Mouse (Mus musculus) liver, embryonic 11.5 days (tissue): ENCODE measurements around the gene Cfap97. TPM values are rescaled to one million over a fixed set of nuclear protein-coding genes. Genes with fewer than 3 reads are reported as not detected.

Experiments used
- ATAC-seq: fragments of 200-750 bp; cut with Nextera tagmentation; replicated peaks from 2 replicates; pipeline ENCODE4 v1.8.0; 2017; ENCODE audit warnings: moderate number of reproducible peaks, mild to moderate bottlenecking, moderate TSS enrichment, moderate library complexity; ENCODE audit not compliant: low FRiP score
- DNase-seq: peaks from one replicate; pipeline ENCODE4 v3.0.0-alpha.2; 2017; ENCODE audit warnings: low spot score
- H3K27ac ChIP-seq: fragments of 300-500 bp; sonication (generic); 2 replicates; pipeline ENCODE4 v1.5.1; 2014; ENCODE audit warnings: mild to moderate bottlenecking, low read depth, low read length, control low read depth
- H3K27me3 ChIP-seq: fragments of 300-500 bp; sonication (generic); replicated peaks from 2 replicates; pipeline ENCODE4 v1.6.1; 2014; ENCODE audit warnings: low read length, mixed read lengths; ENCODE audit not compliant: control insufficient read depth, insufficient read depth
- H3K36me3 ChIP-seq: fragments of 300-500 bp; sonication (generic); 2 replicates; pipeline ENCODE4 v1.6.1; 2014; ENCODE audit warnings: mild to moderate bottlenecking, low read length, moderate library complexity, mixed read lengths; ENCODE audit not compliant: control insufficient read depth, insufficient read depth
- H3K4me1 ChIP-seq: fragments of 300-500 bp; sonication (generic); replicated peaks from 2 replicates; pipeline ENCODE4 v1.6.1; 2014; ENCODE audit warnings: low read length, mixed read lengths; ENCODE audit not compliant: control insufficient read depth, insufficient read depth
- H3K4me2 ChIP-seq: fragments of 300-500 bp; sonication (generic); 2 replicates; pipeline ENCODE4 v1.6.1; 2014; ENCODE audit warnings: mild to moderate bottlenecking, control low read depth, moderate library complexity
- H3K4me3 ChIP-seq: fragments of 300-500 bp; sonication (generic); 2 replicates; pipeline ENCODE4 v1.5.1; 2014; ENCODE audit warnings: low read depth, low read length, control low read depth
- H3K9ac ChIP-seq: fragments of 300-500 bp; sonication (generic); 2 replicates; pipeline ENCODE4 v1.6.1; 2014; ENCODE audit warnings: low read depth, low read length, control low read depth
- H3K9me3 ChIP-seq: fragments of 300-500 bp; sonication (generic); 2 replicates; pipeline ENCODE4 v1.6.1; 2016; ENCODE audit warnings: low read length, inconsistent platforms, mixed read lengths; ENCODE audit not compliant: control insufficient read depth
- WGBS: fragments of 180-500 bp; shearing (Covaris S2); extraction: QIAGEN DNeasy Blood & Tissue Kit; methylation state at CpG from one replicate; pipeline ENCODE4 v1.1.7; 2014; 5-methylcytosine and 5-hydroxymethylcytosine counted together
- polyA plus RNA-seq: library from polyadenylated mRNA; unstranded; fragments of >200 nt; fragmentation: Nextera tagmentation; extraction: Ambion mirVana; gene quantifications from 2 replicates; pipeline ENCODE4 v1.2.1, GENCODE M21; 2014

Cfap97 gene
- polyA plus RNA-seq, 1 experiment from 2014 or later, result 16.2 TPM

DNA sequence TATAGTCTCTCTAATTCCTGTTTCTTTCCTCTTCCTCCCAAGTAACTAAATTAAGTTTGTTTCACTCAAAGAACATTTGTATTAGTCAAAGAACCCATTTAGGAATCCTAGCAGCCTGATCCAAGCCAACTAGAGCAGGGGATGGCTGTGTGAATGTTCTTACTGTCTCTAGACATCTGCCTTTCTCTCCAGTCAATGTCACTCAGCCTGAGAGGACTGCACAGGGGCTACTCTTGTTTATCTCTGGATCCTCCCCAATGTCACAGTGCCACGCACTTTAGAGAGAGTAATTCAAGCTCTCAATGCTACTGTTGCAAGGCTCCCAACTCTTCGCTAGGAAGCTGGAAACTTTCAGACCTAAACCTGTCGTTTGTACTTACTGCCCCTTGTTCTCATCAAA, 5.4 kb upstream of the Cfap97 start:
- Histone ChIP-seq H3K27me3 (no peaks in the 10 kb centered on the region), H3K9me3 (no peaks in the 10 kb centered on the region), H3K36me3 (no peaks in the 10 kb centered on the region), H3K27ac (no peak overlapping the region), H3K9ac (no peak overlapping the region), H3K4me1 (peaks cover 31% of the 10 kb centered on the region), H3K4me3 (no peak overlapping the region), H3K4me2 (no peak overlapping the region)
- ATAC-seq (no peak), DNase-seq (no peak)
- WGBS, result 42% methylated on average over 3 of the region's 3 CpGs

DNA sequence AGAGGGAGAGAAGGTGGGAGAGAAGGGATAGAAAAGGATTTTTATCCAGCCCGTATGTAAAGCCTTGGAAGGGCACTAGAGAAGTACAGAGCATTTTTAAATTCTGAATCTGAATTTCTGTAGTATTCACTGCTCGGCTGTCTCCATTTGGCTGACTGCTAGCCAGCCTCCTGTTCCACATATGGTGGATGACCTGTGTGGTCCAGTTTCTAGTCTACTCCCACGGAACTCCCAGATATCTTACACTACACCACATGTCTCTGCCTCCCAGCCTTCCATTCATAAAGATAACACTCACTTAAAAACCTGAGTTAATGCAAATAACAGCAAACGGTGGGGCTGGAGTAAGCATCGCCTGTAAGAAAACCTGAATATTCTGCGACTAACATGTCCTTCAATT, 2.3 kb upstream of the Cfap97 start:
- H3K4me1 ChIP-seq, result peaks cover 21% of the 10 kb centered on the region
- H3K27me3 ChIP-seq, result no peaks in the 10 kb centered on the region
- no peak overlapping the region for H3K9ac ChIP-seq
- H3K27ac ChIP-seq, result no peak overlapping the region
- no peaks in the 10 kb centered on the region for H3K9me3 ChIP-seq
- DNase-seq (no peak), ATAC-seq (no peak)
- 69% methylated on average over 6 of the region's 6 CpGs for WGBS
- no peak overlapping the region for H3K4me3 ChIP-seq
- H3K36me3 ChIP-seq, result no peaks in the 10 kb centered on the region
- no peak overlapping the region for H3K4me2 ChIP-seq

- DNase-seq (no peak), ATAC-seq (no peak)
- Histone ChIP-seq H3K9me3 (no peaks in the 10 kb centered on the region), H3K27me3 (no peaks in the 10 kb centered on the region), H3K9ac (no peak overlapping the region), H3K4me3 (no peak overlapping the region), H3K36me3 (no peaks in the 10 kb centered on the region), H3K27ac (no peak overlapping the region), H3K4me1 (peaks cover 17% of the 10 kb centered on the region; the same call in 1 of the 2 replicates), H3K4me2 (no peak overlapping the region)
- WGBS, result 77% methylated on average over 9 of the region's 9 CpGs
Measured at GRCm38 (mm10) chr8:46149782-46150181, 1.8 kb upstream of the Cfap97 start.

- Histone ChIP-seq H3K9me3 (no peaks in the 10 kb centered on the region), H3K27ac (peak within 1 kb of the TSS; percentile 28; the same call in 1 of the 2 replicates), H3K9ac (peak within 1 kb of the TSS; percentile 84), H3K4me1 (peaks cover 13% of the 10 kb centered on the region; the same call in 1 of the 2 replicates), H3K36me3 (no peaks in the 10 kb centered on the region), H3K4me2 (peak within 1 kb of the TSS; percentile 92), H3K27me3 (no peaks in the 10 kb centered on the region), H3K4me3 (peak within 1 kb of the TSS; percentile 91)
- 4% methylated on average over 67 of the region's 103 CpGs for WGBS
- ATAC-seq (peak; percentile 90), DNase-seq (peak; percentile 91)
Measured at GRCm38 (mm10) chr8:46152064-46153031, 777 bp downstream of the Cfap97 start, which contains the start of gene Snx25. Snx25 (minus strand) TSS chr8:46152159.

- peak overlapping the region; percentile 91 for H3K4me3 ChIP-seq
- H3K36me3 ChIP-seq, result no peaks in the 10 kb centered on the region
- ATAC-seq, result no peak
- H3K27me3 ChIP-seq, result no peaks in the 10 kb centered on the region
- no peak overlapping the region; the same call in 1 of the 2 replicates for H3K9ac ChIP-seq
- DNase-seq, result no peak
- H3K4me1 ChIP-seq, result peaks cover 13% of the 10 kb centered on the region; the same call in 1 of the 2 replicates
- 29% methylated on average over 2 of the region's 2 CpGs for WGBS
- H3K4me2 ChIP-seq, result peak overlapping the region; percentile 92
- no peaks in the 10 kb centered on the region for H3K9me3 ChIP-seq
- no peak overlapping the region for H3K27ac ChIP-seq
Measured at GRCm38 (mm10) chr8:46153042-46153441, 1.5 kb downstream of the Cfap97 start.

DNA sequence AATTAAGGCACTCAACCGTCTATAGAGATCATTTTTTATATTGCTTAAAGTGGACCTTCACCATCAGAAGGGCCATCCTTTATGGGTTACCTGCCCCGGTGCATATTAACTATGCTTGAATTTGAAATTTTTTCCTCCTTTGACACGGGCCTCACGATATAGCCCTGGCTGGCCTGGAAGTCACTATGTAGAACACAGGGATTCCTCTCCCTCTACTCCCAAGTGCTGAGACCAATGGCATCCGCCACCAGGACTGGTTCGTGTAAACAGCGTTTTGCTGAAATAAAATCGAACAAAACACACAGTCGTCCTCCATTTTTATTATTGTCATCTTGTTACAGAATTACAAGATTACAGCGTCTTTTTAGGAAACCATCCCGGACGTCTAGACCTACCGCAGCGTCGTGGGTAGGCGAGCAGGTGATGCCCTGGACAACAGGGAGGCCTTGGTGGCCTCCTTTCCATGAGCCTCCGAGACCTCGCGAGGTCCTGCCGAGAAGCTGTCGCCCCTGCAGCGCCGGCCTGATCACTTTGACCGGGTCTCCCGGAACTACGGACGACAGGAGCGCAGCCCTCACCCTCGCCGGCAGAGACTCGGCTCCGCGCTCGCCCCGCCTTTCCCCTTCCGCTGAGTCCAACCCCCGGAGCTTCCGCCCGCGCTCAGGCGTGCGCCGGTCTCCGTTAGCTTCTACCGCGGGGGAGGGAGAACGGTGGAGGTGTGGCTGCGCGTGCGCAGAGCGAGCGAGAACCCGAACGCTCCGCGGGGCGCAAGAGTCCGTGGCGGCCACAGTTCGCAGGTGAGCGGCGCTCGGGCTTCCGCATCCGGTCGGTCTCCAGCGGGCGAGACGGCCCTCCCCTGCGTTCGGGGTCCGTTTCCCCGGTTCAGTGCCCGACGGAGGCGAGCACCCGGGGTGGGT, 11.6 kb downstream of the Cfap97 start:
- H3K4me2 ChIP-seq, result peak overlapping the region; percentile 74
- peak; percentile 94 for DNase-seq
- peaks cover 13% of the 10 kb centered on the region for H3K4me1 ChIP-seq
- no peaks in the 10 kb centered on the region for H3K36me3 ChIP-seq
- no peaks in the 10 kb centered on the region for H3K9me3 ChIP-seq
- 2% methylated on average over 74 of the region's 77 CpGs for WGBS
- H3K27ac ChIP-seq, result peak overlapping the region; percentile 49
- no peaks in the 10 kb centered on the region for H3K27me3 ChIP-seq
- peak; percentile 98 for ATAC-seq
- peak overlapping the region; percentile 82 for H3K4me3 ChIP-seq
- peak overlapping the region; percentile 93 for H3K9ac ChIP-seq

- Histone ChIP-seq H3K4me1 (peaks cover 13% of the 10 kb centered on the region), H3K9me3 (no peaks in the 10 kb centered on the region), H3K27ac (peak overlapping the region; percentile 49), H3K4me3 (peak overlapping the region; percentile 82), H3K27me3 (no peaks in the 10 kb centered on the region), H3K36me3 (no peaks in the 10 kb centered on the region), H3K4me2 (peak overlapping the region; percentile 74), H3K9ac (peak overlapping the region; percentile 93)
- DNase-seq (no peak), ATAC-seq (no peak; the same call in 1 of the 2 replicates)
- WGBS, result under 1% methylated on average over 22 of the region's 25 CpGs
Measured at GRCm38 (mm10) chr8:46163870-46164190, 12.3 kb downstream of the Cfap97 start.

GRCm38 (mm10) chr8:46173651-46174050, 22.1 kb downstream of the Cfap97 start:
- no peaks in the 10 kb centered on the region for H3K9me3 ChIP-seq
- no peak overlapping the region for H3K4me3 ChIP-seq
- H3K4me2 ChIP-seq, result peak overlapping the region; percentile 36
- no peak overlapping the region for H3K9ac ChIP-seq
- H3K36me3 ChIP-seq, result peaks cover 16% of the 10 kb centered on the region
- H3K27ac ChIP-seq, result no peak overlapping the region
- no peaks in the 10 kb centered on the region for H3K27me3 ChIP-seq
- ATAC-seq (no peak; the same call in 1 of the 2 replicates), DNase-seq (no peak)
- peaks cover 5% of the 10 kb centered on the region for H3K4me1 ChIP-seq
- WGBS, result 44% methylated on average over 2 of the region's 2 CpGs
